Mouse (Mus musculus) frontal cortex, postnatal 25 days (tissue): ENCODE data around the gene Odam.

Source experiments
- DNase-seq, 2 experiments: peaks; one replicate each; pipeline ENCODE4 v3.0.0; 2022; ENCODE audit warnings: low spot score in 2 of 2

The Odam gene

DNA sequence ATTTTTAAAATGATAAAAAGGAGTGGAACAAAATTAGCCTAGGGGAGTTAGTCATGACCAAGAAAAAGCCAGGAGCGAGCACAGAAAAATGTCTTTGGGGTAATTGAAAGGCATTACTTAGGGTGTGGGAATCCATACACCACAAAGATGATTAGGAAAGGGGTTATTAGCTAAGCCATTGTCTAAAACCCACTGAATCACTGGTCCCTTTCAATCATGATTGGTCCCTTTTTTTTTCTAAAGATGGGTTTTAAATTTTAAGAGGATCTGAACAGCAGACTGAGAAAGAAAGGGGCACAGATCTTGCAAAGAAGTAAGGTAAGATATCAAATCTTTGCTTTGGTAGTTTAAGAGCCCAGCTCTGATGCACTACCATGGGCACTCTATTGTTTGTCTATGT lies at the start of gene Odam:
Gene Odam (plus strand): TSS at position 301 of the 400 bp plus-strand sequence.
- no peak for DNase-seq

DNA sequence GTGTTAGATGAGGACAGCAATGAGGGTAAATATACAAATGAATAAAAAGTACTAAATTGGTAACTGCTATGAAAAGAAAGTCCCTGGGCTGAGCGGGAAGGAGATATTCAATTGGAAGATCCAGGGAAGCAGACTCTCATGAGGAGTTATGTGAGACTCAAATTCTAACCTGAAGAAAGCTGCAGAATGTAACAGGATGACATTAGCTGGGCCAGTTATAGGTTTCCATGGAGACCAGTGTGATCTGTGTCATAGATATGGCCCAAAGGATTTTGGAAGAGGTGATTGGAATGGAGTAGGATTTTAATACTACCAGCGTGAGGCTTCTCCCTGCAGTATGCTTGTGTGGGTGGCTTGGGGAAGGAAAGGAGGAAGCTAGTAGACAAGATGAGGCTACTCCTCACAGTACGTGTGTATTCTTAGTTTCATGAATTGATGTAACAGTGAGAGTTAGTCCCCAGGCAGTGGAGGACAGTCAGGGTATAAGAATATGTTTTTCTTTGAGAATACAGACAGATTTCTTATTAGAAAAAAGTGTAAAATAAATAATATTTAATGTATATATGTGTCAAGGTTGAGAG lies 29.6 kb upstream of the Odam start:
- DNase-seq, result no peak

DNA sequence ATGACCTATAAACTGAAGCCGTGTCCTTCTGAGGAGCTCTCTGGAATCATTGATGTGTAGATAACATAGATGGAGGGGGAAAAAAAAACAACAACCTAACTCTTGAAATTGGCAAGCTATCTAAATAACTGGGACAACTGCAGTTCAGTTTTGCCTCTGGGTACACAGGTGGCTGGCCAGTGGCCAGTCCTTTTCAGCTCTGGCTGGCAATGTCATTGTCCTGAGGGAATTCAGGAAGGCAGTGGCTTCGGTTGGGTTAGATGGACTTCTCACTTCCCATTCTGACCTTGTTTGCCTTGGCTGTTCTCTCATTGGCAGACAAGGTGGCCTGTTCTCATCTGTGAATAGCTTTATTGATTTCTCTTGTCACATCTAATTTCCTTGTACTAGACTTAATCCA lies 14.7 kb upstream of the Odam start:
- DNase-seq, result no peak

DNA sequence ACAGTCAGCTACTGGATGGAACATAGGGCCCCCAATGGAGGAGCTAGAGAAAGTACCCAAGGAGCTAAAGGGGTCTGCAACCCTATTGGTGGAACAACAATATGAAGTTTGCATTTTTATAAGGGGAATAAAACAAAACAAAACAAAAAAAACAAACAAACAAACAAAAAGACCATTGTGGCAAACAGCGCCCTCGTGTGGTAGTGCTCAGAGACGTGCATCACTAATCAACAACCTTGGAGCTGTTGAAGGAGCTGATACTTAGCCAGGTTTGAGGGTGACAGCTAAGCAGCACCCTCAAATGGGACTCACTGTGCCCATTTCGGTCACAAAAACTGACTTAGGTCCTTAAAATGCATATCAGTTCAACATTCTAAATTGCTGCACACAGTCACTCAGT lies 13.4 kb upstream of the Odam start:
- no peak for DNase-seq

DNA sequence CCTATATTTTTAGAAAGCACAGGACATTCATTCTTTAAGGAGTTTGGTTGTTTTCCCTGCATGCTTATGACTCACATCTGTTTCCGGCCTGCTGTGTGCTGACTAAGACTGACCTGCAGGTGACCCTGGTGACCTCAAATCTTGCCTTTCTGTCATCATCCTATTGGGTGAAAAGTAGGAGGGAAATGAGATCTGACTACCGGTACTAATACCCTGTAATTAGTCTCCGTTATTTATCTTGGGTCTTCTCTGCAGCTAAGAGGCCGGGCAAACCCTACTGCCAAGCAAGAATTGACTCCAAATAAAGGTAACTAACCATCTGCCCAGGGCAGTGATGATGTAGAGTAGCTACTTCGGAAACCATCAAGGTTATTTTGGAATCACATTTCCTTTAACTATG lies 40.5 kb downstream of the Odam start, which contains the start of gene Csn3:
Gene Csn3 (plus strand): TSS at position 208 of the 400 bp plus-strand sequence.
- DNase-seq, result no peak

DNA sequence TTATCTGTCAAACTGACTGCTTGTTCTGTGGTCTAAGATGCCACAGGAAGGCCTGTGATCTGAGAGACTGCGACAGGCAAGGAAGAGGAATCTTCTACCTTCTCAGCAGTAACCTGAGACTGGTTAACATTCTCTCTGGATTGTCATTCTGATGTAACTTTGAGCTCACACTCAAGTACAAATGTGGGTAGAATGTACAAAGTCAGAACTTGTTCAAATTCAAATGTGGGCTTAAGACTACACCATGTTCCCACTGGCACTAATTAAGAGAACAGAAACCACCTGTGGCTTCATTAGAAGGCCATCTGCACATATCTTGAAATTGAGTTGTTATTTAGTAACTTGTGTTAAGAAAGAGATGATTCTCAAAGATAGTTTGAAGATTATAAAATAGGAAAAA lies 46.8 kb downstream of the Odam start:
- DNase-seq, result no peak

DNA sequence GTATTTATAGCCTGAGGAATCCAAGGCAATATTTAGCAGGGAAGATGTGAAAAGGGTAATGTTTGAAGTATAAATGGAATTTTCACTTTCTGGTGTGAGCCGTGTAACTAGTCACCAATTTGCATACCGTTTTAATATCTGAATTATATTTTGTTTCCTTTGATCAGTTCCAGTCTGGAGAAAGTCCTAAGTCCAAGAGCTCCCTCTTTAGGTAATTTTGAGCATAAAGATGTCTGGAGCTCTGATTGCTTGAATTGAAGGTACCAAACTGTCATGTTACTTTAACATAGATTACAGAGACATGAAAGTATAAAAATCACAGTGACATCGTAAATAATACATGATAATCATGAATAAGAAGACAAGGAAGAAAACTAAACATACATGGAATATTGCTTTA lies 55.9 kb downstream of the Odam start:
- DNase-seq, result no peak

DNA sequence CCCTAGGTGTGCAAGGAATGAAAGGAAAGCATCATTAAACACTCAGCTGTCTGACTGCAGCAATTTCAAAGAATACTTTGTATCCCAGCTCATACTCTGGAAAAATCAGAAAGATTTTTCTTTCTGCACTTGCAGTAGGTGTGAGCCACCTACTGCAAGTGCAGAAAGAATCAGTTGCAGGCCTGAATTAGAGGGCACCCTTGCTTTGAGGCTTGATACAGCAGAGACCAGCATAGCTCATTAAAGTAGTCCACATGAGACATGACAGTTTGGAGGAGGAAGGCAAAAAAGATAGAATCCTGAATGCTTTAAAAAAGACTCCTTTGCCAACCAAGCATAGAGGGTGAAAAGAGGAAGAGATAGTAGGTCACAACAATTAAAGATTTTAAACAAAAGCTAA lies 57.7 kb downstream of the Odam start:
- DNase-seq, result no peak
